Mouse (Mus musculus) liver, embryonic 14.5 days (tissue): ENCODE results near the gene Mink1.

Source experiments
- CTCF ChIP-seq: IDR thresholded peaks from 2 replicates; pipeline ENCODE4 v1.5.1; 2016; ENCODE audit warnings: antibody characterized with exemption, low read depth, control low read depth
- EP300 ChIP-seq: IDR thresholded peaks from 2 replicates; pipeline ENCODE4 v1.6.1; 2016; ENCODE audit warnings: antibody characterized with exemption, low read depth

GRCm38 (mm10) chr11:70518436-70518835 is 44.2 kb upstream of the Mink1 start:
- no peak for TF ChIP-seq CTCF
- TF ChIP-seq EP300, result 0 out of 2 replicates have a peak, but pooled peaks have one; percentile 4
